Mouse (Mus musculus): ENCODE measurements at regions not wholly inside any gene's neighbourhood (a gene's known extent, or its start where the extent isn't known, plus 50 kb on each side); places are given as distances from the start of the nearest gene placed in this dataset.

GRCm38 (mm10) chr5:43047316-43047715, 185.7 kb upstream of the Cpeb2 start:
- no peak for DNase-seq (ENCODE audit: low spot score in 2 of 2)

GRCm38 (mm10) chr5:43048196-43049050, 184.5 kb upstream of the Cpeb2 start:
- DNase-seq (ENCODE audit: low spot score in 2 of 2): no peak

GRCm38 (mm10) chr5:43049381-43050301, 183.3 kb upstream of the Cpeb2 start:
- DNase-seq (ENCODE audit: low spot score in 2 of 2): no peak

GRCm38 (mm10) chr5:43050961-43051517, 181.9 kb upstream of the Cpeb2 start:
- DNase-seq (ENCODE audit: low spot score in 2 of 2): no peak

- no peak for DNase-seq (ENCODE audit: low spot score in 2 of 2)
Measured at GRCm38 (mm10) chr5:43052668-43053067, 180.3 kb upstream of the Cpeb2 start.

GRCm38 (mm10) chr5:43054586-43054985, 178.4 kb upstream of the Cpeb2 start:
- DNase-seq (ENCODE audit: low spot score in 2 of 2): no peak

GRCm38 (mm10) chr5:43055111-43055710, 177.8 kb upstream of the Cpeb2 start:
- DNase-seq (ENCODE audit: low spot score in 2 of 2): no peak

GRCm38 (mm10) chr5:43056486-43056885, 176.5 kb upstream of the Cpeb2 start:
- no peak for DNase-seq (ENCODE audit: low spot score in 2 of 2)

GRCm38 (mm10) chr5:43061243-43061642, 171.7 kb upstream of the Cpeb2 start:
- DNase-seq (ENCODE audit: low spot score in 2 of 2): no peak

- no peak for DNase-seq (ENCODE audit: low spot score in 2 of 2)
Measured at GRCm38 (mm10) chr5:43061797-43062391, 171.1 kb upstream of the Cpeb2 start.

- DNase-seq (ENCODE audit: low spot score in 2 of 2): no peak
Measured at GRCm38 (mm10) chr5:43062499-43062898, 170.5 kb upstream of the Cpeb2 start.

- no peak for DNase-seq (ENCODE audit: low spot score in 2 of 2)
Measured at GRCm38 (mm10) chr5:43063386-43063785, 169.6 kb upstream of the Cpeb2 start.

GRCm38 (mm10) chr5:43071541-43071940, 161.4 kb upstream of the Cpeb2 start:
- no peak for DNase-seq (ENCODE audit: low spot score in 2 of 2)

- DNase-seq (ENCODE audit: low spot score in 2 of 2): no peak
Measured at GRCm38 (mm10) chr5:43072340-43072739, 160.6 kb upstream of the Cpeb2 start.

- no peak for DNase-seq (ENCODE audit: low spot score in 2 of 2)
Measured at GRCm38 (mm10) chr5:43074536-43074935, 158.4 kb upstream of the Cpeb2 start.

GRCm38 (mm10) chr5:43080252-43080651, 152.7 kb upstream of the Cpeb2 start:
- no peak for DNase-seq (ENCODE audit: low spot score in 2 of 2)

GRCm38 (mm10) chr5:43081561-43082534, 151.1 kb upstream of the Cpeb2 start:
- no peak for DNase-seq (ENCODE audit: low spot score in 2 of 2)

GRCm38 (mm10) chr5:43087077-43087476, 145.9 kb upstream of the Cpeb2 start:
- no peak for DNase-seq (ENCODE audit: low spot score in 2 of 2)

GRCm38 (mm10) chr5:43087907-43088387, 145.0 kb upstream of the Cpeb2 start:
- peak in 1 of 2 experiments; percentile 12 for DNase-seq (ENCODE audit: low spot score in 2 of 2)

Measured in layer of hippocampus, postnatal 10 days (tissue).